Comparison of ENCODE assay signal across 11 mouse cellular contexts in the genomic region with DNA sequence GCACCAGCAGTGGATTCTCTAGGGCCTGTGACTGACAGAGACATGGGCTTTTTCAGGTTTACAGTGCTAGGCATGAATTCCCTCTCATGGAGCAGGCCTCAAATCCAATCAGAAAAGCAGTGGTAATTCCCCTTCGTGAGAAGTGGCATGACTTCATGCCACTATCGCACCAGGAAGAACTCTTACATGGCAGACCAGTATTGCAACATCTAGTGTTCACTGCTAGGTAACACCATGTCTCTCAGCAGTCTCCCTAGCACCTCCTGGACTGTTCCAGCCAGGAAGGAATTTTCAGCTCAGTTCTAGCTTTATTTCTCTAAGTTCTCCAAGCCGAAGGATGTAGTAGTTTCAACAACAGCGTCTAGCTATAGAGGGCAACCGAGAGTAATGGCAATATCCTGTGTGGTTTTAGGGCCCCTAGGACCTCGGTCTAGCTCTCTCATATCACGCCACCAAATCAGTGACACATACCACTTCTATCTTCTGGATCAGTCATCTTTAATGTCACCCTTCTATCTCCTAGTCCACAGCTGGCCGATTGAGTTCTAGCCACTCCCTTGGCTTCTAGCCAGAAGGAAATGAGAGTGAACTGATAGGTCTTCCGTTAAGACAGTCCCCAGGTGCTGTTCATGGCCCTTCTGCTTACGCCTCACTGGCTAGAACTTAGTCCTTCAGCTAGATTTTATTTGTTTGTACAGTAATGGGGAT.
DNase-seq lines count a peak whose midpoint lies in the region; ATAC-seq and TF ChIP-seq lines count a peak whose summit lies in the region.
"Had no signal": no experiment of that assay in that cellular context is flagged by ENCODE, and none has a peak within 500 bp of the region (broad histone marks: within the 10 kb centered on the region; RNA-seq: fewer than 3 reads in every experiment).

No protein-coding gene starts in this region.

- no peak for ATAC-seq in hindbrain, embryonic 14.5 days (ENCODE audit: low FRiP score)
- ATAC-seq: hindbrain, embryonic 16.5 days had no signal

- peaks cover 40% of the 10 kb centered on the region for H3K4me1 ChIP-seq in hindbrain, embryonic 10.5 days (replicated peaks)
- peaks cover 19% of the 10 kb centered on the region for H3K4me1 ChIP-seq in hindbrain, embryonic 14.5 days (replicated peaks; ENCODE audit: control insufficient read depth, insufficient read depth, low read length)
- H3K4me1 ChIP-seq in liver, adult 2 months (ENCODE audit: control insufficient read depth, insufficient read depth, low read length) = no peaks in the 10 kb centered on the region

- no peak overlapping the region for H3K4me3 ChIP-seq in hindbrain, embryonic 10.5 days
- H3K4me3 ChIP-seq in hindbrain, embryonic 14.5 days (replicated peaks; ENCODE audit: low read length) = no peak overlapping the region
- H3K4me3 ChIP-seq in liver, adult 2 months (ENCODE audit: insufficient read depth, low read depth, low read length) = no peak overlapping the region
- H3K4me3 ChIP-seq: megakaryocyte, embryonic 14.5 days had no signal

- no peak for TF ChIP-seq CTCF in liver, adult 2 months (IDR thresholded peaks at IDR 0.05; ENCODE audit: low read depth, low read length)

- no peaks in the 10 kb centered on the region for H3K36me3 ChIP-seq in hindbrain, embryonic 10.5 days
- H3K36me3 ChIP-seq in hindbrain, embryonic 14.5 days (replicated peaks; ENCODE audit: control insufficient read depth, insufficient read depth) = no peaks in the 10 kb centered on the region
- no peaks in the 10 kb centered on the region for H3K36me3 ChIP-seq in liver, adult 2 months (ENCODE audit: control insufficient read depth, insufficient read depth, low read length)

- H3K9me3 ChIP-seq in hindbrain, embryonic 10.5 days = no peaks in the 10 kb centered on the region
- no peaks in the 10 kb centered on the region for H3K9me3 ChIP-seq in hindbrain, embryonic 14.5 days (ENCODE audit: control insufficient read depth, low read length)

- 0 out of 2 replicates have a peak, but pooled peaks cover 4% of the 10 kb centered on the region for H3K27me3 ChIP-seq in hindbrain, embryonic 10.5 days (ENCODE audit: insufficient read depth, poor library complexity, severe bottlenecking)
- H3K27me3 ChIP-seq in hindbrain, embryonic 14.5 days (ENCODE audit: control insufficient read depth, insufficient read depth, low read length) = no peaks in the 10 kb centered on the region
- no peaks in the 10 kb centered on the region for H3K27me3 ChIP-seq in liver, adult 2 months (ENCODE audit: control insufficient read depth, insufficient read depth, low read length)

- H3K79me2 ChIP-seq in liver, adult 2 months (ENCODE audit: control insufficient read depth, insufficient read depth, low read length) = no peaks in the 10 kb centered on the region

- no peak for DNase-seq in hindbrain, embryonic 10.5 days (ENCODE audit: low spot score)
- no peak for DNase-seq in hindbrain, embryonic 14.5 days (ENCODE audit: low spot score)
- peak; percentile 31 for DNase-seq in T-cell, adult 2 months (ENCODE audit: low spot score)
- DNase-seq in liver, adult 2 months (ENCODE audit: extremely low read depth, low read depth, low spot score) = peak; percentile 12
- peak; percentile 15 for DNase-seq in spleen, adult 12 weeks (ENCODE audit: low spot score)
- DNase-seq in layer of hippocampus, postnatal 36 days = no peak
- DNase-seq in layer of hippocampus, adult 8-10 months (ENCODE audit: low spot score in 2 of 2) = no peak
- DNase-seq in adrenal gland, postnatal 36 days = no peak
- DNase-seq: adrenal gland, adult 2 months had no signal

- no peak overlapping the region for H3K4me2 ChIP-seq in hindbrain, embryonic 14.5 days (replicated peaks)

- 87% methylated on average over 10 of the region's 10 CpGs for WGBS in hindbrain, embryonic 10.5 days
- 83% methylated on average over 10 of the region's 10 CpGs for WGBS in hindbrain, embryonic 14.5 days
- 75% methylated on average over 10 of the region's 10 CpGs for WGBS in liver, adult 2 months

- H3K27ac ChIP-seq in hindbrain, embryonic 10.5 days = peak overlapping the region; percentile 87
- H3K27ac ChIP-seq in hindbrain, embryonic 14.5 days = no peak overlapping the region
- no peak overlapping the region for H3K27ac ChIP-seq in liver, adult 2 months (replicated peaks; ENCODE audit: insufficient read depth, low read depth, low read length)

- no peak overlapping the region for H3K9ac ChIP-seq in hindbrain, embryonic 14.5 days
- H3K9ac ChIP-seq in liver, adult 2 months (ENCODE audit: low read depth, low read length) = no peak overlapping the region

- no peak for TF ChIP-seq POLR2A in liver, adult 2 months (IDR thresholded peaks at IDR 0.05; ENCODE audit: extremely low read depth, insufficient read depth, low read length)

Comparison
In these comparisons a context has a peak if more than half of its experiments do, and no peak if none do; other contexts are left out.
1. DNase-seq: peak in T-cell, adult 2 months (single experiment), liver, adult 2 months (single experiment) and spleen, adult 12 weeks (single experiment); none in hindbrain, embryonic 10.5 days (single experiment), hindbrain, embryonic 14.5 days (single experiment), layer of hippocampus, postnatal 36 days (0 of 2), layer of hippocampus, adult 8-10 months (0 of 2) and adrenal gland, postnatal 36 days (0 of 2).